ENCODE assay signal across 13 mouse cellular contexts in genomic region chr1:132653841-132654457, GRCm38 (mm10).
DNase-seq lines count a peak whose midpoint lies in the region; ATAC-seq and TF ChIP-seq lines count a peak whose summit lies in the region.
"Had no signal": no experiment of that assay in that cellular context is flagged by ENCODE, and none has a peak within 500 bp of the region (broad histone marks: within the 10 kb centered on the region; RNA-seq: fewer than 3 reads in every experiment).

No protein-coding gene starts in this region.

- no peaks in the 10 kb centered on the region for H3K36me3 ChIP-seq in hindbrain, embryonic 13.5 days
- H3K36me3 ChIP-seq in hindbrain, embryonic 12.5 days: no peaks in the 10 kb centered on the region
- H3K36me3 ChIP-seq in hindbrain, postnatal 0 days (ENCODE audit: insufficient read depth, low read length): no peaks in the 10 kb centered on the region
- no peaks in the 10 kb centered on the region for H3K36me3 ChIP-seq in neural tube, embryonic 14.5 days (ENCODE audit: control insufficient read depth, insufficient read depth, low read length)
- H3K36me3 ChIP-seq: embryonic facial prominence, embryonic 10.5 days; liver, embryonic 12.5 days had no signal

- 0 out of 2 replicates have a peak overlapping the region, but pooled peaks have one; percentile 19 for H3K9ac ChIP-seq in hindbrain, embryonic 13.5 days
- no peak overlapping the region for H3K9ac ChIP-seq in hindbrain, embryonic 12.5 days
- H3K9ac ChIP-seq in hindbrain, postnatal 0 days (replicated peaks; ENCODE audit: low read length): no peak overlapping the region
- H3K9ac ChIP-seq in neural tube, embryonic 14.5 days (replicated peaks; ENCODE audit: low read depth, low read length): no peak overlapping the region
- H3K9ac ChIP-seq: liver, embryonic 12.5 days had no signal

- no peaks in the 10 kb centered on the region for H3K9me3 ChIP-seq in hindbrain, embryonic 13.5 days
- no peaks in the 10 kb centered on the region for H3K9me3 ChIP-seq in hindbrain, embryonic 12.5 days (replicated peaks)
- H3K9me3 ChIP-seq in hindbrain, postnatal 0 days (ENCODE audit: low read length): no peaks in the 10 kb centered on the region
- H3K9me3 ChIP-seq in neural tube, embryonic 14.5 days (ENCODE audit: control insufficient read depth, low read length): no peaks in the 10 kb centered on the region
- H3K9me3 ChIP-seq: embryonic facial prominence, embryonic 10.5 days; liver, embryonic 12.5 days had no signal

- no peak for TF ChIP-seq POLR2A in brain, embryonic 14.5 days (IDR thresholded peaks at IDR 0.05; ENCODE audit: borderline replicate concordance, extremely low read depth, insufficient read depth, insufficient read length, poor library complexity, severe bottlenecking)

- no peak overlapping the region for H3K4me2 ChIP-seq in hindbrain, embryonic 13.5 days
- H3K4me2 ChIP-seq in hindbrain, embryonic 12.5 days (replicated peaks): no peak overlapping the region
- H3K4me2 ChIP-seq in hindbrain, postnatal 0 days (ENCODE audit: low read depth, low read length): no peak overlapping the region
- no peak overlapping the region for H3K4me2 ChIP-seq in neural tube, embryonic 14.5 days (ENCODE audit: low read depth, low read length)
- H3K4me2 ChIP-seq: liver, embryonic 12.5 days had no signal

- peak overlapping the region; percentile 79 for H3K27ac ChIP-seq in hindbrain, embryonic 13.5 days
- H3K27ac ChIP-seq in hindbrain, embryonic 12.5 days: no peak overlapping the region
- H3K27ac ChIP-seq in hindbrain, postnatal 0 days: peak overlapping the region; percentile 36; the same call in 1 of the 2 replicates
- peak overlapping the region; percentile 52 for H3K27ac ChIP-seq in neural tube, embryonic 14.5 days (ENCODE audit: low read depth, low read length)
- H3K27ac ChIP-seq: embryonic facial prominence, embryonic 10.5 days; liver, embryonic 12.5 days; macrophage had no signal

- WGBS in hindbrain, embryonic 13.5 days: 60% methylated on average over 12 of the region's 12 CpGs
- 74% methylated on average over 12 of the region's 12 CpGs for WGBS in hindbrain, embryonic 12.5 days
- WGBS in hindbrain, postnatal 0 days: 46% methylated on average over 12 of the region's 12 CpGs
- 45% methylated on average over 12 of the region's 12 CpGs for WGBS in neural tube, embryonic 14.5 days

- no peak for TF ChIP-seq CTCF in brain, embryonic 14.5 days (IDR thresholded peaks at IDR 0.05; ENCODE audit: borderline replicate concordance, extremely low read depth, insufficient read depth, insufficient read length)
- no peak for TF ChIP-seq CTCF in hindbrain, postnatal 0 days (IDR thresholded peaks at IDR 0.05; ENCODE audit: low read depth)

- no peaks in the 10 kb centered on the region for H3K27me3 ChIP-seq in hindbrain, embryonic 13.5 days
- no peaks in the 10 kb centered on the region for H3K27me3 ChIP-seq in hindbrain, embryonic 12.5 days
- no peaks in the 10 kb centered on the region for H3K27me3 ChIP-seq in hindbrain, postnatal 0 days (ENCODE audit: insufficient read depth, low read length)
- no peaks in the 10 kb centered on the region for H3K27me3 ChIP-seq in neural tube, embryonic 14.5 days (ENCODE audit: control insufficient read depth, insufficient read depth, low read length)

- no peak overlapping the region for H3K4me3 ChIP-seq in hindbrain, embryonic 13.5 days
- H3K4me3 ChIP-seq in hindbrain, embryonic 12.5 days: no peak overlapping the region
- no peak overlapping the region for H3K4me3 ChIP-seq in hindbrain, postnatal 0 days (ENCODE audit: low read length)
- no peak overlapping the region for H3K4me3 ChIP-seq in neural tube, embryonic 14.5 days (ENCODE audit: low read depth, low read length)
- H3K4me3 ChIP-seq: embryonic facial prominence, embryonic 10.5 days; liver, embryonic 12.5 days had no signal

- ATAC-seq in hindbrain, embryonic 13.5 days (ENCODE audit: low FRiP score): no peak
- no peak for ATAC-seq in hindbrain, embryonic 12.5 days (ENCODE audit: low FRiP score)
- ATAC-seq in hindbrain, postnatal 0 days: peak; percentile 43; the same call in 1 of the 2 replicates
- ATAC-seq in neural tube, embryonic 14.5 days (ENCODE audit: low read depth): peak; percentile 37; the same call in 1 of the 2 replicates
- ATAC-seq: liver, embryonic 12.5 days had no signal

- H3K4me1 ChIP-seq in hindbrain, embryonic 13.5 days (replicated peaks): peaks cover 74% of the 10 kb centered on the region
- peaks cover 44% of the 10 kb centered on the region for H3K4me1 ChIP-seq in hindbrain, embryonic 12.5 days
- peaks cover 30% of the 10 kb centered on the region for H3K4me1 ChIP-seq in hindbrain, postnatal 0 days (ENCODE audit: insufficient read depth, low read length)
- peaks cover 35% of the 10 kb centered on the region for H3K4me1 ChIP-seq in neural tube, embryonic 14.5 days (ENCODE audit: control insufficient read depth, insufficient read depth, low read length)
- H3K4me1 ChIP-seq: liver, embryonic 12.5 days had no signal

- DNase-seq in brain, embryonic 14.5 days (ENCODE audit: low read depth): peak; percentile 93
- peak; percentile 55 for DNase-seq in hindbrain, postnatal 0 days (ENCODE audit: low spot score)
- no peak for DNase-seq in retina, postnatal 1 day
- no peak for DNase-seq in gastrocnemius, postnatal 25 days
- DNase-seq in lung, postnatal 25 days (ENCODE audit: low spot score): no peak
- DNase-seq: cerebellum, adult 8-10 months; thymus, adult 2 months had no signal

Comparison
In these comparisons a context has a peak if more than half of its experiments do, and no peak if none do; other contexts are left out.
1. ATAC-seq: peak in hindbrain, postnatal 0 days (single experiment) and neural tube, embryonic 14.5 days (single experiment); none in hindbrain, embryonic 13.5 days (single experiment) and hindbrain, embryonic 12.5 days (single experiment).
2. DNase-seq: peak in brain, embryonic 14.5 days (single experiment) and hindbrain, postnatal 0 days (single experiment); none in retina, postnatal 1 day (single experiment), gastrocnemius, postnatal 25 days (single experiment) and lung, postnatal 25 days (single experiment).